Mouse (Mus musculus): Measurements from ENCODE around the gene Hoxd12. TPM values are rescaled to one million over a fixed set of nuclear protein-coding genes. Genes with fewer than 3 reads are reported as not detected.

Gene Hoxd12
- total RNA-seq, 2 experiments from 2014 or later, result not detected

- no peak for DNase-seq
Measured at GRCm38 (mm10) chr2:74681594-74682531, 7.0 kb downstream of the Hoxd12 start.

DNA sequence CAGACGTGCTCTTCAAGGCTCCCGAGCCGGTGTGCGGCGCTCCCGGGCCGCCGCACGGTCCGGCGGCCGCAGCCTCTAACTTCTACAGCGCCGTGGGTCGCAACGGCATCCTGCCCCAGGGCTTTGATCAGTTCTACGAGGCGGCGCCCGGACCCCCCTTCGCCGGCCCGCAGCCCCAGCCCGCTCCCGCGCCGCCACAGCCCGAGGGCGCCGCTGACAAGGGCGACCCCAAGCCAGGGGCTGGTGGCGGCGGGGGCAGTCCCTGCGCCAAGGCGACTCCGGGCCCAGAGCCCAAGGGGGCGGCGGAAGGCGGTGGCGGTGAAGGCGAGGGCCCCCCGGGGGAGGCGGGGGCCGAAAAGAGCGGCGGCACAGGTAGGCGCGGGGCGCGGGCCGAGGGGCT is 8.0 kb downstream of the Hoxd12 start:
- no peak for DNase-seq

GRCm38 (mm10) chr2:74683471-74683951 is 8.7 kb downstream of the Hoxd12 start:
- DNase-seq, result no peak

GRCm38 (mm10) chr2:74684106-74684505 is 9.3 kb downstream of the Hoxd12 start:
- DNase-seq, result no peak

DNA sequence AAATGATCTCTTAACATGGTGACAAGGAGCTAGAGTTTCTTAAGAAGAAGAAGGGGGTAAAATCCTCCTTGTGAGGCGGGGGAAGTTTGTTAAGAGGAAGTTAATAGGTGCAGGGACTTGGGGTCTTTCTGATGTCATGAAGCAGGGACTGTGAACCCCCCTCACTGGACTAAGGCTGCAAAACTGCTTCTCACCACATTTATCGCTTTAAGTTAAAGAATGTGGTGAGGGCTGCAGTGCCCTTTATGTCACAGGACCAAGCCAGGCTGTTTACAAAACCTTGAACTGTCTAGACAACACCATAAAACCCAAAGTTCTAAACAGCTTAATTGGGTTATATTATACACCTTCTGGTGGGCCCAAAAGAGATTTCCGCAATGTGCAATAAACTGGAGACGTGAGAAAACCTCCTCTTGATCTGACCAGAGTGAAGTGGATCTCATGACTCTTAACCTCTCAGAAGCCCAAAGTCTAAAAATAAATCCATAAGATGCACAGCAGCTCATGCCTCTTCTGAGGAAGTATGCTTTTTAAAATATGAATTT is 10.3 kb downstream of the Hoxd12 start:
- no peak for DNase-seq

DNA sequence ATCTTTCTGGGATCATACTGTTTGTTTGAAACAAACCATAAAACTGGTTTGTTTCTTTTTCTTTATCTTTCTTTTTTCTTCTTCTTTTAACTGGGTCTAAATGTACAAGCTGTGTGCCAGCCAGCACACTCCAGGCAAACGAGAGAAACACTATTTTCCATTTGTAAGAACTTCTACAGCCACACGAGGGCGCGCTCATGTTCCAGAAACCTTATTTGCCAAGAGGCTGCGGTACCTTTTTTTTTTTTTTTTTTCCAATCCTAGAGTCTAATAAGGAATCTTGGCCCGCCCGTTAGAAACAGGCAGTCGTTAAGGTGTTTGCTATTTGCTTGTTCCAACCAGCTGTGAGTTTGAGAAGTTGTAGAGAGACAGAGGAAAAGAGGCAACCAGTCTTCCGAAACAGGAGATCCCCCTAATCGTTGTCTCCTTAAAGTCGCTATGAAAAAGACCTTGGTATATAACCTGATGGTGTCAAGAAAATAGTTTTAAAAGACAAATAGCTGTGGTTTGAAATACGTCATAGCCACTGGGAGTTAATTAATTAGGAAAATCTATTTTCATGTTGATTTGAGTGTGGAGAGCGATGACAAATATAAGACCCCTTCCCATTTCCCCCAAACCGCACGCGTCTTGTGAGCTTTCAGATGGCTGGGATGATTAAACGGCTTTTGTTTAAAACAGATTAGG is 11.6 kb downstream of the Hoxd12 start:
- DNase-seq, result no peak

DNA sequence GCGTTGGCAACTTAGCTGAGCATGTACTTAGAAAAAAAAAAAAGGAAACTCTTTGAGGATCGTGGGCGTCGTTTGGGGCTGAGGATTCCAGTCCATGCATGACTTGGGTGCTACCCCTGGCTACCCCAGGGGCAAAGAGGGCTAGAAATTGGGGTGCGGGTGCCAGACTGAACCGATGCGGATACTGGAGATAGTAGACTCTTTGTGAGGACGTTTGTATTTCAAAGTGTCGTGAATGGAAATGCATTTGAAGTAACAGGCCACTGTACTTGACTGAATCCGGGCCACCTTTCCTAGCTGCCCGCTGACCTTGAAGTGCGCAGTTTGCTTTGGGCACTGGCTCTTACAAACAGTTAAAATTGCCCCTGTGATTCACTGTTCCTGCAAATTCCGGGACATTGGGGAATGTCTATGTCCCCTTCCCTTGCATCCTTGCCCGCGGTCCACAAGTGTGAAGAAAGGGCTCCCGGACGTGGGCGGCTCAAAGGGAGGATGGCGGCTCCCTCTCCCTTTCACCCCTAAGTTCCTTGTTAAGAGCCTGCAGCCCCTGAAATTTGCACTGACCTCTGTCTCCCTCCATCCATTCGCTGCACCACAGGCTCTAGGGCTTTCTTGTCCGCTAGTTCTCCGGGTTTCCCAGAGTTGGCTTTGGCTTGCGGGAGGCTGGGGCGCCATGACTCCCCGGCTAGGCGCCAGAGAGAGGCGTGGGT is 12.3 kb downstream of the Hoxd12 start:
- DNase-seq, result no peak

- DNase-seq, result no peak
Measured at GRCm38 (mm10) chr2:74687698-74688555, 13.1 kb downstream of the Hoxd12 start.

DNA sequence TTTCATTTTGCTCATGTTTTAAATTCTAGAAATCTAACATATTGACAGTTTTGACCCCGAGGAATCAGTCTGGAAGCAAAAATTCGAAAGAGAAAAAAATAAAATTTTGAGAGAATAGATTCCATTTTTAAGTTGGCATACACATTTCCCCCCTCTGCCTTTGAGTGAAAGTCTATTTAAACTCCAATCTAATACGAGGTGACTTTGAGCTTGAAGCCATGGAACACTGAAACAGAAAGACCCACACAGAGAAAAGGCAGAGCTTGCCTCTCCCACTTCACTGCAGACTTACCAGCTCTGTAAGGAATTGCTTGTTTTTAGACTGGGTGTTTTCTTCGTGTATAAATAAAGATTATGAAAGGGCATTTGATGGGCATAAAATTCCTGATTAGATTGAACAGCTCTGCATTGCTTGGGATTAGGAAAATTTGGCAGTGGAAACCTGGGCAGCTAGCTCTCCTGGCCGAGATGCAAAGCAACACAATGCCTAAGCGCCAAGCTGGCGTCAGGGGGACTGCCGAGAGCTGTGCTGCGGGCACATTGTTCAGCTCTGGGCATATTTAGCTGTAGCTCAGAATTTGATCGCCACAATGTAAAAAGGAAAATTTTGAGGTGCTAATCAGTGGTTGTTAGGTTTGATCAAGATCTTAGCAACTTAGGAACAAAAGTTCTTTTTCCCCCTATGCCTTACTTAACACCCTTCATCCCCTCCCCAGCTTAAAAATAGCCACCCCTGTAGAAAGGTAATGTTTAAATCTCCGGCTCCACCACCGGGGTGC is 14.2 kb downstream of the Hoxd12 start:
- DNase-seq, result no peak

DNA sequence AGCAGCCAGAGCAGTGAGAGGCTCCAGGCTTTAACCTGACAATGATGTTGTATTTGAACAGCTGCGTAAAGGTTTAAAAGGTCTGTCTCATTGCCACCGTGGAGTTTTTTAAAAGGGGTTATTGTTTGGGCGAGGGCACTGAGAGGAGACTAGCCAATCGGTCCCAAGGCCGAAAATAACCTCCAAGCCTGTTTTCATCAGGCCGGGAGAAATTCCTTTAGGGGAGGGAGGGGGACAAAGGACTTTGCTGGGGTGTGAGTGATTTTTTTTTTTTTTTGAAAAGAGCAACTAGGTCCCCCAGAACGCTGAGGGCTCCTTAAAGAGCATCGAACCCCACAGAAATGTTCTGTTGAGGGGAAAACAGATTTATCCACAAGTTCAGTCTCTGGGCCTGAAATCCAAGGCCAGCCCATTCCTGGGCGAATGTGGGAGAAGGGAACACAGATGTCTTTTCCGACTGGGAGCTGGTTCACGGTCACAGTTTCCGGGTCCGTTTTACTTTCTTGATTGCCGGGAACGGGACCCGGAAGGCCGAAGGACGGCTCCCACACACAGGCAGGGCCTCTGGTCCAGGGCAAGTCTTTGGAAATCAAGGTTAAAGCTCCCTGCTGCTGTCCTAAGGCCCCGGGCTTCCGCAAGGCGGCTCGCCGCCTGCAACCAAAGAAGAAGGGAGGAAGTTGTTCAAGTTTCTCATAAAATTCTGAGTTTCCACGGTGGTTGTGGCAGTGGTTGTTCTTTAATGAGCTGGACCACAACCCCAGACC is 14.9 kb downstream of the Hoxd12 start:
- no peak for DNase-seq

DNA sequence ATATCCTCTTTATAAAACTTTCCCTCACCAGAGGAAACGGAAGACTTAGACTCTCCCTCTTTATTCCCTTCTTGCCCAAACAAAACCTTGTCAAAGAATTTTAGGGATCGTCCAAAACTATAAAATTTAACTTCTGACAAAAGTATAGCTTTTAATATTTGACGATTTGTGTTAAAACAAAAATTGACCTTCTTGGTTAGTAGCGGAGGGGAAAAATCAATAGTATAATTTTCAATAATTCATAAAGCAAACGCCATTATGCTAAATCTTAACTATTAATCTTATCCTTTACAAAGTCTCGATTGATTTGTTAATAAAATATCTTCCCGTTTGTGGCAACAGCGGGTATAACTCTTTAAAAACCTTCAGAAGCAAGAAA is 15.5 kb downstream of the Hoxd12 start:
- no peak for DNase-seq

DNA sequence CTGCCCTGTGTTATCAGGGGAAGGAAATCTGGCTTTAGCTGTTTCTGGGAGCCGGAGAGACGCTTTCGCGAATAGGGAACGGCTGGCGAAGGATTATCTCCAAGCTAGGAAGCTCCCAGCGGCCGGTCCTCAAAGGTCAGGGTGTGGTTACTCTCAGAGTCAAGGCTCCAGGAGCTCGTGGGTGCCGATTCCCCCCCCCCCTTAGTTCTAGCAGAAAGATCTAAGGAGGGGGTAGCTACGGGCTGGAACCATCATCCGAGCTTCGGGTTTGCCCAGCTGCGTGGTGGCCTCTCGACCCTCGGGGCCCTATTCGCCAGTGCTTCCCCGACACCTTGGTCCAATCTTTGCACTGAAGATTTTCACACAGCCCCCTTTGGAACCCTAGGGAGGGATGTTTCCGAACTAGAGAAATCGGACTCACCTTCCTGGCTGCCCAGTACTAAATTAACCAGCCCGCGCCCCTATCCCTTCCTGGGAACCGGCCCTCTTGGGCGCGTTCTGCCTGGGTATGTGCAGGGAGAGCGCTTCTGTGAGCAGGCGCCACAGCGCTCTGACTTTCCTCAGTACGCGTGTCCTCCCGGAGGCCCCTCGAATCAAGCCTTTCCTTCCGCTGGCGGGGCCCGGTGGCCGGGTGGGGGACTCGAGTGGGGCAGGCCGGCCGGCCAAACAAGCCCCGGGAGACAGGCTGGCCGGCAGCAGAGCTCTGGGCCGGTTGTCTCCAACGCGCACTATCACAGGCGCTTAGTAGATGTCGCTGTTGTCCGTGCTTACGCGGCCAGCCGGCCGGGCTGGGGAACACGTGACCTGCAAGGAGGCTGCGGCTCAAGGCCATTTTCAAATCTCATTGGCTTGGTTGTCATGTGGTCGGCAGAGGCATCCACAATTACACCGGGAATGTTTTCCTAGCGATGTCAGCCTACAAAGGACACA is 16.5 kb downstream of the Hoxd12 start, which contains the start of gene Hoxd10:
Gene Hoxd10, plus strand, starts transcription at position 903 of the 930 bp plus-strand sequence.
- DNase-seq, result no peak

GRCm38 (mm10) chr2:74691995-74692807 is 17.4 kb downstream of the Hoxd12 start:
- no peak for DNase-seq

DNA sequence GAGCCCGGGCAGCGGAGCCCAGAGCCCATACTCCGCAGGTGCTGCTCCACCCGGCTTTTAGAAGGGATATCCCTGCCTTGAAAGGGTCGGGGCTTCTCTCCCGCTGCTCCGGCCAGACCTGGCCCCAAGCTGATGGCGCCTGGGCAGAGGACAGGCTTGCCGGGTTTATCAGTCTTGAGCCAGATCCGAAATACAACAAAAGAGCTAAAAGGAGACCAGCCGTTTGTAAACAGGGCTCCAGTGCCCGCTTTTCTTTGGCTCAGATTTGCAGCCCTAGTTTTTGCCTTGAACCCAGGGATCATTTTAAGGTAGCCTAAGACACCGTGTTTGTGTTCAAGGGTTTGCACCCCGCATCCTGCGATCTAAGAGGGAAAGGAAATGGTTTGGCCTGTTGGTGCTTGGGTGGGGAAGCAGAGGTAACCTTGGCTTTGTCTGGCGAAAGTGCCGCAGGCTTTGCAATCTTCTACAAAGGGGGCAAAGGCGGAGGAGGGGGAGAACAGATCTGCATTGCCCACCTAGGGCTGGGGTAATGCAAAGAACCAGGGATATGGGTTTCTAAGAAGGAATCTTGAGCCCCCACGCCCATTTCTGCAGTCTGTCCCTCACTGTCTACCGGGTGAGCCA is 18.1 kb downstream of the Hoxd12 start:
- DNase-seq, result no peak

GRCm38 (mm10) chr2:74693432-74693827 is 18.6 kb downstream of the Hoxd12 start:
- no peak for DNase-seq

GRCm38 (mm10) chr2:74694066-74694465 is 19.3 kb downstream of the Hoxd12 start:
- no peak for DNase-seq

GRCm38 (mm10) chr2:74695383-74695782 is 20.6 kb downstream of the Hoxd12 start:
- no peak for DNase-seq

Measured in layer of hippocampus, postnatal 36 days (tissue).